Mouse (Mus musculus) stomach, embryonic 14.5 days (tissue): ENCODE measurements around the gene Olfr960. TPM values are rescaled to one million over a fixed set of nuclear protein-coding genes. Genes with fewer than 3 reads are reported as not detected.

Source experiments
- ATAC-seq: fragments of 200-750 bp; cut with Nextera tagmentation; 2 replicates; pipeline ENCODE4 v1.8.0; 2017; ENCODE audit warnings: low read depth, moderate TSS enrichment; ENCODE audit not compliant: insufficient number of reproducible peaks, insufficient read depth, low FRiP score
- H3K27ac ChIP-seq: fragments of 300-500 bp; sonication (generic); 2 replicates; pipeline ENCODE4 v1.5.1; 2014; ENCODE audit warnings: mild to moderate bottlenecking, low read length, moderate library complexity, mixed read lengths
- H3K27me3 ChIP-seq: fragments of 300-500 bp; sonication (generic); 2 replicates; pipeline ENCODE4 v1.6.1; 2014; ENCODE audit warnings: low read length, control low read depth, mixed read lengths; ENCODE audit not compliant: control insufficient read depth, insufficient read depth
- H3K36me3 ChIP-seq: fragments of 300-500 bp; sonication (generic); 2 replicates; pipeline ENCODE4 v1.6.1; 2014; ENCODE audit warnings: mild to moderate bottlenecking, control low read depth, low read length, moderate library complexity, mixed read lengths; ENCODE audit not compliant: control insufficient read depth, insufficient read depth
- H3K4me1 ChIP-seq: fragments of 300-500 bp; sonication (generic); 2 replicates; pipeline ENCODE4 v1.6.1; 2014; ENCODE audit warnings: low read length, control low read depth, mixed read lengths; ENCODE audit not compliant: control insufficient read depth, insufficient read depth
- H3K4me2 ChIP-seq: fragments of 300-500 bp; sonication (generic); replicated peaks from 2 replicates; pipeline ENCODE4 v1.6.1; 2014; ENCODE audit warnings: low read depth, low read length, control low read depth
- H3K4me3 ChIP-seq: fragments of 300-500 bp; sonication (generic); 2 replicates; pipeline ENCODE4 v1.5.1; 2014; ENCODE audit warnings: low read depth, low read length, control low read depth
- H3K9ac ChIP-seq: fragments of 300-500 bp; sonication (generic); replicated peaks from 2 replicates; pipeline ENCODE4 v1.6.1; 2014; ENCODE audit warnings: low read depth, mild to moderate bottlenecking, control low read depth, low read length, moderate library complexity, mixed read lengths
- H3K9me3 ChIP-seq: fragments of 300-500 bp; sonication (generic); 2 replicates; pipeline ENCODE4 v1.6.1; 2016; ENCODE audit warnings: low read depth, low read length, control low read depth; ENCODE audit not compliant: control insufficient read depth
- WGBS: fragments of 180-500 bp; shearing (Covaris S2); extraction: QIAGEN DNeasy Blood & Tissue Kit; methylation state at CpG from one replicate; pipeline ENCODE4 v1.1.7; 2014; 5-methylcytosine and 5-hydroxymethylcytosine counted together
- polyA plus RNA-seq: library from polyadenylated mRNA; unstranded; fragments of >200 nt; fragmentation: Nextera tagmentation; extraction: Ambion mirVana; gene quantifications from 2 replicates; pipeline ENCODE4 v1.2.1, GENCODE M21; 2014

Gene Olfr960
- polyA plus RNA-seq = not detected in 2 replicates

DNA sequence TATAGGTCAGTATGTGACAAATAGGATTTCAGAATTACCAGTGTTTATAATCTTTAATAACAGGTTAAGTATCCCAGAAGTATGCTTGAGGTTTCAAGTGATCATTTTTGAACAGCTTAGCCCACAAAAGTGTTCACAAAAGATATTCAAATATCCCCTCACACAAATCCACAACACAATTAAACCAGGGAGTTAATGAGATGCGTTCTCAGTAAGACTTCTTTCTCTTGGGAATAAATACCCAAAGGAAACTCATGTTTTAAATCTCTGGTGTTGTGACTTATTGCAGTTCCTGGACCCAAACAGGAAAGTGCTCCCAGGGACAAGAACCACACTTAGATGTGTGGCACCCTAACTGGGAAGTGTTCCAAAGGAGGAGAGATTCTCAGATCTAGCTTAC lies at the start of gene Olfr960:
Olfr960 (plus strand) TSS at position 301 of the 400 bp plus-strand sequence.
- no peaks in the 10 kb centered on the region for H3K4me1 ChIP-seq
- no peak for ATAC-seq

DNA sequence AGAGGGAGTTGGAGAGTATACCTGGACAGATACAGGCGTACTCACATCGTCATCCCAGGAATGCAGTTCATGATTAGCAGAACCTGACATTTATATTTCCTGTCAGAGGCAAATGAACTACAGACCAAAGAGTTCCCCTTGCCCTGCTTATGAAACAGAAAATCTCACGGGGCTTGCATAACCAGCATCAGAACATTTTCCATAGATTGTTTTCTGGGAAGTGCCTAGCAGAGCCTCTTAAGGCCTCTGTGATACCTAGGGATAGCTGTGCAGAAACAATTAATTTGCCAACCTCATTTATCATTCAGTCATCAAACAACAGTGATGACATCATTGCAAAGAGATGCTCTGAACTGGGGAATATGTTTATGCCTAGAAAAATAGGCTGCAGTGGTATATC lies 45.7 kb upstream of the Olfr960 start, which contains the start of gene Olfr959:
Olfr959 (minus strand) TSS at position 101 of the 400 bp plus-strand sequence.
- Histone ChIP-seq H3K36me3 (no peaks in the 10 kb centered on the region), H3K9ac (no peak within 1 kb of the TSS), H3K27ac (no peak within 1 kb of the TSS), H3K27me3 (no peaks in the 10 kb centered on the region), H3K4me1 (no peaks in the 10 kb centered on the region), H3K4me2 (no peak within 1 kb of the TSS), H3K9me3 (no peaks in the 10 kb centered on the region), H3K4me3 (no peak within 1 kb of the TSS)
- ATAC-seq = no peak
- 75% methylated on average over 3 of the region's 3 CpGs for WGBS

More for the DNA sequence above, at the start of gene Olfr960:
- no peaks in the 10 kb centered on the region for H3K9me3 ChIP-seq
- no peak within 1 kb of the TSS for H3K4me2 ChIP-seq
- no peak within 1 kb of the TSS for H3K9ac ChIP-seq
- no peak within 1 kb of the TSS for H3K4me3 ChIP-seq
- H3K27me3 ChIP-seq = no peaks in the 10 kb centered on the region
- H3K36me3 ChIP-seq = no peaks in the 10 kb centered on the region
- H3K27ac ChIP-seq = no peak within 1 kb of the TSS
- WGBS = 73% methylated on average over 1 of the region's 1 CpGs

DNA sequence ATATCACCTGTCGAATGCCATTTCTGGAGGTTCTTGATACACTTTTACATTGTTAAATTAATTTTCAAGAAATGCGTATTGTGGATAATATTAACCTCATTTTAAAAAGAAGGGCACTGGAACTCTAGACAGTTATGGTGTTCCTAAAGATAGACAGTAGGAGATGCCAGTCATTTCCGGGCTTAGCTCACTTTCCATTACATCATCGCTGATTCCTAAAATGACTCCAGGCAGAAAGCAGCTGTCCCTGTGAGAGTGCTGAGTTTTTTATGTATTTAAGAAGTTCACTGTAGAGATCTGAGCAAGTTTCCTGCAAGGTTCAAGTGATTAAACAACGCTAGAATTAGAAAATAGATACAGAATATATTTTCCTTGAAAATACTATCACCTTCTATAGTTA lies 44.1 kb upstream of the Olfr960 start:
- no peak overlapping the region for H3K27ac ChIP-seq
- no peaks in the 10 kb centered on the region for H3K9me3 ChIP-seq
- H3K36me3 ChIP-seq = no peaks in the 10 kb centered on the region
- no peaks in the 10 kb centered on the region for H3K27me3 ChIP-seq
- no peak overlapping the region for H3K9ac ChIP-seq
- no peaks in the 10 kb centered on the region for H3K4me1 ChIP-seq
- H3K4me3 ChIP-seq = no peak overlapping the region
- ATAC-seq = no peak
- WGBS = 83% methylated on average over 5 of the region's 5 CpGs
- no peak overlapping the region for H3K4me2 ChIP-seq

GRCm38 (mm10) chr9:39602536-39603332 lies 18.4 kb upstream of the Olfr960 start:
- peak; percentile 74; the same call in 1 of the 2 replicates for ATAC-seq
- no peaks in the 10 kb centered on the region; the same call in 1 of the 2 replicates for H3K4me1 ChIP-seq
- no peaks in the 10 kb centered on the region for H3K27me3 ChIP-seq
- peak overlapping the region; percentile 59 for H3K4me2 ChIP-seq
- peak overlapping the region; percentile 1; the same call in 1 of the 2 replicates for H3K27ac ChIP-seq
- peak overlapping the region; percentile 35 for H3K4me3 ChIP-seq
- WGBS = 1% methylated on average over 19 of the region's 19 CpGs
- no peaks in the 10 kb centered on the region for H3K9me3 ChIP-seq
- H3K36me3 ChIP-seq = no peaks in the 10 kb centered on the region
- H3K9ac ChIP-seq = no peak overlapping the region

- Histone ChIP-seq H3K36me3 (no peaks in the 10 kb centered on the region), H3K4me3 (peak overlapping the region; percentile 35), H3K4me2 (peak overlapping the region; percentile 59), H3K27me3 (no peaks in the 10 kb centered on the region), H3K9ac (no peak overlapping the region), H3K4me1 (no peaks in the 10 kb centered on the region; the same call in 1 of the 2 replicates), H3K27ac (peak overlapping the region; percentile 1; the same call in 1 of the 2 replicates), H3K9me3 (no peaks in the 10 kb centered on the region)
- peak; percentile 66 for ATAC-seq
- under 1% methylated on average over 9 of the region's 9 CpGs for WGBS
These were observed 17.8 kb upstream of the Olfr960 start for GRCm38 (mm10) chr9:39603333-39603845.

- Histone ChIP-seq H3K9ac (no peak within 1 kb of the TSS), H3K27me3 (no peaks in the 10 kb centered on the region)
- peak; percentile 72; the same call in 1 of the 2 replicates for ATAC-seq
These were observed 17.1 kb upstream of the Olfr960 start, which contains the start of gene AW551984 for GRCm38 (mm10) chr9:39603999-39604453. Gene AW551984 (minus strand): TSS chr9:39604403.

GRCm38 (mm10) chr9:39608497-39608896 lies 12.7 kb upstream of the Olfr960 start:
- Histone ChIP-seq H3K27me3 (no peaks in the 10 kb centered on the region), H3K9ac (no peak overlapping the region), H3K27ac (no peak overlapping the region), H3K4me3 (no peak overlapping the region), H3K4me2 (no peak overlapping the region), H3K9me3 (no peaks in the 10 kb centered on the region), H3K4me1 (no peaks in the 10 kb centered on the region), H3K36me3 (no peaks in the 10 kb centered on the region)
- no peak for ATAC-seq

More at GRCm38 (mm10) chr9:39603999-39604453, 17.1 kb upstream of the Olfr960 start, which contains the start of gene AW551984:
- Histone ChIP-seq H3K27ac (peak within 1 kb of the TSS; percentile 1; the same call in 1 of the 2 replicates), H3K9me3 (no peaks in the 10 kb centered on the region), H3K36me3 (no peaks in the 10 kb centered on the region), H3K4me1 (no peaks in the 10 kb centered on the region; the same call in 1 of the 2 replicates), H3K4me3 (peak within 1 kb of the TSS; percentile 35), H3K4me2 (peak within 1 kb of the TSS; percentile 59)
- WGBS = under 1% methylated on average over 8 of the region's 8 CpGs

DNA sequence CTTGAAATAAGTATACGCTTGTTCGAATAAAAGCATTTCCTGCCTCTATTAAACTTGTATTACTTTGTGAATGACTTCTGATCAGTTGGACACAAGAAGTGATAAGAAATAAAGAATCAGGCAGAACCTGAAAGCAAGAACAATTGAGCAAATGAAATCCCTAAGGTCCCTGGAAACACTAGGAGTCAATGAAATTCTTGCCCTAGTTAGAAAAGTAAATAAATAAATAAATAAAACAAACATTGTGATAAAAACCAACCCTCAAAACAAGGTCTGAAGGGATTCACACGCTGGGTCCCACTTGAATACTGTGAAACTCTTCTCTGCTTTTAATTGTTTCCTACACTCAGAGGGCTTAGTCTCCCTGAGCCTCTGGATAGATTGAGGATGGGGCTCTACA lies 10.8 kb upstream of the Olfr960 start, which contains the start of gene Olfr148:
Olfr148 (plus strand) TSS at position 301 of the 400 bp plus-strand sequence.
- no peak within 1 kb of the TSS for H3K9ac ChIP-seq
- no peak within 1 kb of the TSS for H3K4me3 ChIP-seq
- 76% methylated on average over 3 of the region's 3 CpGs for WGBS
- no peaks in the 10 kb centered on the region for H3K27me3 ChIP-seq
- no peaks in the 10 kb centered on the region for H3K9me3 ChIP-seq
- H3K27ac ChIP-seq = no peak within 1 kb of the TSS
- H3K4me2 ChIP-seq = no peak within 1 kb of the TSS
- no peaks in the 10 kb centered on the region for H3K36me3 ChIP-seq
- no peaks in the 10 kb centered on the region for H3K4me1 ChIP-seq
- no peak for ATAC-seq
